Comparison of ENCODE assay signal across 11 mouse cellular contexts in genomic region chr9:63989214-63989613, GRCm38 (mm10). TPM values are rescaled to one million over a fixed set of nuclear protein-coding genes. Genes with fewer than 3 reads are reported as not detected.
A peak's percentile ranks its signal among the peaks of the same experiment; 100 is the strongest.
DNase-seq lines count a peak whose midpoint lies in the region; ATAC-seq lines count a peak whose summit lies in the region.
"Had no signal": no experiment of that assay in that cellular context is flagged by ENCODE, and none has a peak within 500 bp of the region (broad histone marks: within the 10 kb centered on the region; RNA-seq: fewer than 3 reads in every experiment).

No protein-coding gene starts in this region.

- no peak overlapping the region for H3K9ac ChIP-seq in hindbrain, embryonic 12.5 days
- H3K9ac ChIP-seq: forebrain, postnatal 0 days had no signal

- H3K9me3 ChIP-seq in hindbrain, embryonic 10.5 days: no peaks in the 10 kb centered on the region
- no peaks in the 10 kb centered on the region for H3K9me3 ChIP-seq in hindbrain, embryonic 12.5 days (replicated peaks)
- H3K9me3 ChIP-seq: G1E had no signal

- 88% methylated on average over 12 of the region's 12 CpGs for WGBS in hindbrain, embryonic 10.5 days
- WGBS in hindbrain, embryonic 12.5 days: 89% methylated on average over 12 of the region's 12 CpGs

- ATAC-seq in hindbrain, embryonic 12.5 days (ENCODE audit: low FRiP score): no peak
- peak; percentile 37 to 57; a peak in 3 of 4 replicates for ATAC-seq in hematopoietic stem cell, adult 5-6 weeks (replicated peaks in 1 of 2; ENCODE audit: insufficient read depth in 1 of 2, low FRiP score in 2 of 2, low TSS enrichment in 1 of 2, low read depth in 1 of 2, poor library complexity in 2 of 2, severe bottlenecking in 2 of 2)
- ATAC-seq: forebrain, postnatal 0 days; hindbrain, postnatal 0 days had no signal

- no peaks in the 10 kb centered on the region for H3K27me3 ChIP-seq in hindbrain, embryonic 10.5 days (ENCODE audit: insufficient read depth, poor library complexity, severe bottlenecking)
- H3K27me3 ChIP-seq in hindbrain, embryonic 12.5 days: no peaks in the 10 kb centered on the region
- H3K27me3 ChIP-seq in splenic B cell, adult 2 months (ENCODE audit: control insufficient read depth, insufficient read depth, low read length, poor library complexity, severe bottlenecking): no peaks in the 10 kb centered on the region

- no peak overlapping the region for H3K4me3 ChIP-seq in hindbrain, embryonic 10.5 days
- H3K4me3 ChIP-seq in hindbrain, embryonic 12.5 days: no peak overlapping the region

- peaks cover 53% of the 10 kb centered on the region for H3K4me1 ChIP-seq in hindbrain, embryonic 10.5 days (replicated peaks)
- peaks cover 23% of the 10 kb centered on the region for H3K4me1 ChIP-seq in hindbrain, embryonic 12.5 days

- peak overlapping the region; percentile 45; the same call in 1 of the 2 replicates for H3K27ac ChIP-seq in hindbrain, embryonic 10.5 days
- no peak overlapping the region for H3K27ac ChIP-seq in hindbrain, embryonic 12.5 days
- H3K27ac ChIP-seq: hindbrain, postnatal 0 days had no signal

- no peak overlapping the region for H3K4me2 ChIP-seq in hindbrain, embryonic 12.5 days (replicated peaks)

- peaks cover 26% of the 10 kb centered on the region for H3K36me3 ChIP-seq in hindbrain, embryonic 10.5 days
- no peaks in the 10 kb centered on the region for H3K36me3 ChIP-seq in hindbrain, embryonic 12.5 days
- no peaks in the 10 kb centered on the region for H3K36me3 ChIP-seq in splenic B cell, adult 2 months (ENCODE audit: control insufficient read depth, insufficient read depth, low read length, poor library complexity, severe bottlenecking)
- H3K36me3 ChIP-seq: G1E had no signal

- DNase-seq in hindbrain, embryonic 10.5 days (ENCODE audit: low spot score): no peak
- DNase-seq in thymus, postnatal 14 days: peak; percentile 6
- no peak for DNase-seq in thymus, postnatal 4 days
- DNase-seq in splenic B cell, adult 2 months (ENCODE audit: low read depth, low spot score): peak; percentile 31
- DNase-seq in cerebellum, postnatal 25 days: no peak
- DNase-seq in cerebellum, adult 11 months: no peak
- DNase-seq: forebrain, postnatal 0 days had no signal

RNA-seq across cellular contexts. Expression of gene Smad6, which starts 32.6 kb away (rescaled TPM):
- 5.3 and 6.7 TPM in 2 replicates for polyA plus RNA-seq in hindbrain, embryonic 10.5 days (2016; fragmentation: Nextera tagmentation; extraction: Ambion mirVana)
- polyA plus RNA-seq in hindbrain, embryonic 12.5 days (2016; fragmentation: Nextera tagmentation; extraction: Ambion mirVana): 12.4 and 13.0 TPM in 2 replicates
- 2.6 and 3.9 TPM in 2 replicates for total RNA-seq in hematopoietic stem cell, adult 5-6 weeks (2017)

Comparison
In these comparisons a context has a peak if more than half of its experiments do, and no peak if none do; other contexts are left out.
1. DNase-seq: peak in thymus, postnatal 14 days (single experiment) and splenic B cell, adult 2 months (single experiment); none in hindbrain, embryonic 10.5 days (single experiment), thymus, postnatal 4 days (single experiment), cerebellum, postnatal 25 days (0 of 2) and cerebellum, adult 11 months (single experiment).